Mouse (Mus musculus) fibroblast of lung, adult 2 months (primary cell): ENCODE measurements at regions not wholly inside any gene's neighbourhood (a gene's known extent, or its start where the extent isn't known, plus 50 kb on each side); places are given as distances from the start of the nearest gene placed in this dataset.

Experiments used
- DNase-seq: peaks from one replicate; pipeline ENCODE4 v3.0.0-alpha.2; 2011; ENCODE audit warnings: low read depth

DNA sequence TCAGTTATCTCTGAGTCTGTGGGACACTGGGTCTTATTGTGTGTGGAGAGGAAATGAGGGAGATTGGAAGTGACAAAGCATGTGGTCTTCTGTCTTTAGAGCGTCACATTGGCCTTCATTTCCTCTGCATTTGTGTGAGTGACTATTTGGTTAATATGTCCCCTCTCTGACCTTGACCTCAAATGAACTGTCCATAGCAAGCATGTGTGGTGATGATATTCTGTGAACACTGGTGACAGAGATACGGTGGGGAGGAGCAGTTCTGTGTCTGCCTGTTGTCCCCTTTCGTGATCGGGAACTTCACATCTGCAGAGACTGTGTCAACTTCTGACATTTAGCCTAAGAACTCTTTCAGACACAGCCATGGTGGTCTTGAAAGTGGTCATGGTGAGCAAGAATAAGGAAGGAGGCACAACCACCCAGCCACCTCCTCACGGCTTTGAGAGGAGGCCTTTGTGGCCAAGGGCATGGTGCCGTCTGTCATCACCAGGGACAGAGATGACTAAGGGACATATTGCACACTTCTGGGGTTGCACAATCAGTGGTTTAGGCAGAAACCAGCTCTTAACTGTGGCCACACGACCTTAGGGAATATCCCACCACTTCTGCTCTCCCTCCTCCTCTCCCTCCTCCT is 79.2 kb upstream of the Sulf2 start:
- no peak for DNase-seq

DNA sequence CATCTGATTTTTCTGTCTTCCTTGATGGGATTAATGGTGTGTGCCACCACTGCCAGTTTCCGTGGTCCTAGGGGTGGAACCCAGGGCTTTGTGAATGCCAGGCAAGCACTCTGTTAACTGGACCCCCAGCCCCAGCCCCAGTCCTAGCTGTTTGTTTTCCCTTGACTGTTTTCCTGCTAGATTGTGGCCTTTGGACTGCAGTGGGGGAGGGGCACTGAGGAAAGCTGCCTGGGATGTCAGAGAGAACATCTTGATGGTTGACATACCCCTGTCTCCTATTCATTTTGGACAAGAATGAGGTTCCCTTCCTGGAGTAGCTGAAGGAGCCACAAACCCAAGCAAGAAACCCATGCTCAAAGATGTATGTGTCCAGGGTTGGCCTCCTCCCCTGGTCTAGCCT is 77.8 kb upstream of the Sulf2 start:
- DNase-seq = no peak

DNA sequence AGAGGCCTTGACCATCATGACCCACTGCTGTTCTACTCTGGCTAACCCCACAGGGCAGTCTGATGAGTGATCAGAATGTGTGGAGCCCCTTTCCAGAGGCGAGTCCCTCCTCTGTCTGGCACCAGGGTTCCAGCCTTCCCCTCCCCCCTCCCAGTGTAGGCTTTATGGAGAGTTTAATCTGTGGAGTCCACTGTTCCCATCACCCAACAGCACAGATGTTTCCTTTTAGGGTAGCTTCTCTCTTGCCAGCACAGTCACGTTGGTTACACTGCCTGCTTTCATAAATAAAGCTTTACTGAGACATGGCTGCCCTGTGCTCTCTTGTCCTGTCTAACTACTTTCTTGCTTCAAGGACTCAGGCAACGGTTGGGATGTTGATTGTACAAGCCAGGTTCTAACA is 76.9 kb upstream of the Sulf2 start:
- no peak for DNase-seq

- DNase-seq = no peak
These were observed 75.2 kb upstream of the Sulf2 start for GRCm38 (mm10) chr2:166230617-166231016.

- DNase-seq = no peak
These were observed 72.9 kb upstream of the Sulf2 start for GRCm38 (mm10) chr2:166228356-166228755.

DNA sequence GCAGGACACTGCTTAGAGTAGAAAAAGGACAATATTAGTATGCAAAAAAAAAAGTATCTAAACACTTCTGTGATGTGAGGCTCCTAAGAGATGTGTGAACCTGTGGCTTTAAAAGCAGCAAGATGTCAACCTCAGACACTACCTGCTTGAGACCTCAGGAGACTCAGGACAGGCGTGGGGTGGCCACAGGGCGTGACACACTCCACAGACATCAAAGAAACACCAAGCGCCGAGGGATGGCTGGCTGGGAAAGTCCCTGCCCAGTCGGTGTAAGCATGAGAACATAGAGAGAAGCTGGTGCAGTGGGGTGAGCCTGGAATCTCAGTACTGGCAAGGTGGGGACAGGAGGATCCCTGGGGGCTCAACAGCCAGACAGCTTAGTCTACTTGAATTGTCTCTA is 72.0 kb upstream of the Sulf2 start:
- no peak for DNase-seq

DNA sequence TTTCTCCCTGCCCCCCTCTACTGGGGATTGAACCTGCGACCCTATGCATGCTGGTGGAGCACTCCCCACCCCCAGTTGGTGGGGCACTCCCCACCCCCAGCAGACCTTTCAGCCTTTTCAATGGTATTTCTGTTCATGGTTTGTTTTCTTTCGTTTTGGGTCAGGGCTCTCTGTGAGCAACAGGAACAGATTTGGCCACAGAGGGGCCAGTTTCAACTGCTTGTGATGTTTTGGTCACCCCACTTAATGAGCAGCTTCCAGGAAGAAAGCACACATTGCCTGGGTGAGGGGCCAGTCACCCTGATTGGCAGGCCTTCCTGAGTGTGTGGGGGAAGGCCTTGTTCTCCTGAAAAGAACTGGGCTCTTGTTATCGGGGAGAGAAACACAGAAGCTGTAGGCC is 71.5 kb upstream of the Sulf2 start:
- DNase-seq = no peak

DNA sequence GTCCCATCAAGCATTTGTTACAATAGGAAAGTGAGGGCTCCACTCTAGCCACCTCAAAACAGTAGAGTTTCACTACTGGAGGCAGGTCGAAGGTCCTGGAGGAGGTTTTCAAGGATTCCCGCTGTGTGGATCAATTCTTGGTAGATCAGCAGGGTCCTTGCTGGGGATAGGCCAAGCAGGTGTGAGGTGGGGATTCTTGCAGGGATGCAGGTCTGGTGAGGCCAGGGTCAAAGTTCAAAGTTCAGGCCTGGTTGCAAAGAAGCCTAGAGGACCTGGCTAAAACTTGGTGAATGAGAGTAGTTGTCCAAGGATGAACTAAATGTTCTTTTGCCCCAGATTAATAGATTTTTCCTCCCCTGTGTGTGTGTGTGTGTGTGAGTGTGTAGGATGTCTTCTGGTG is 70.9 kb upstream of the Sulf2 start:
- DNase-seq = no peak

DNA sequence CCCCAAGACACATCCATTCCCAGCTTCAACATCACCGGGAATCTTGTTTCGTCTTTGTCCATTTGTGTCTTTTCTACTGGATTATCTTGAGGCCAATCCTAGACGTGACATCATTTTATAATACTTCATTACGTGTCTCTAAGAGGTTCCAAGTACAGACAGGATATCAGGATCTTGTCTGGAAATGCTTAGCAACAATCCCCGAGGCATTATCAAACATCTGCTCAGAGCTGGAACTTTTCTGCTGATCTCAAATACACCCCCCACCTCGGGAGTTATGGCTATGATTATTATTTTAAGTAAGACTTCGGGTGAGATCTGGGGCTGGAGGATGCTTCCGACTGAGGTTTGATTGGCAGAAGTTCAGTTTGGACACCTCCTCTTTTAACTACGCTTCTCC is 69.9 kb upstream of the Sulf2 start:
- no peak for DNase-seq

DNA sequence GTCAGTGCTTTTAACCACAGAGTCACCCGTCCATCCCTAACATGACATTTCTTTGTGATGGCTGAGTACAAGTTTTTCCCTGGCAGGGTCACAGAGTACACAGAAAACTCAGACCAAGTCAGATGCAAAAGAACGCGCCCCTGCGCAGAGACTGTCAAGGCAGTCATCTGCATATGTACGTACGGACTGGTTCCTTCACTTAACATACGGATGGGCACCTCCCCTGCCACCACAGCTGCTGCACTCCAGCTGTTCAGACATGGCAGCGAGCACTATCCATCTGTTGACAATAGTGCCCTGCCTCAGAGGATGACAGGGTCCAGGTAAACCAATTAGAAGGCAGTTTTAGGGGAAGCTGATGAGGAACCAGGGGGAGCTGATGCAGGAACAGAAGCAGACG is 63.3 kb upstream of the Sulf2 start:
- DNase-seq = no peak

- no peak for DNase-seq
These were observed 61.0 kb upstream of the Sulf2 start for GRCm38 (mm10) chr2:166216512-166216865.

DNA sequence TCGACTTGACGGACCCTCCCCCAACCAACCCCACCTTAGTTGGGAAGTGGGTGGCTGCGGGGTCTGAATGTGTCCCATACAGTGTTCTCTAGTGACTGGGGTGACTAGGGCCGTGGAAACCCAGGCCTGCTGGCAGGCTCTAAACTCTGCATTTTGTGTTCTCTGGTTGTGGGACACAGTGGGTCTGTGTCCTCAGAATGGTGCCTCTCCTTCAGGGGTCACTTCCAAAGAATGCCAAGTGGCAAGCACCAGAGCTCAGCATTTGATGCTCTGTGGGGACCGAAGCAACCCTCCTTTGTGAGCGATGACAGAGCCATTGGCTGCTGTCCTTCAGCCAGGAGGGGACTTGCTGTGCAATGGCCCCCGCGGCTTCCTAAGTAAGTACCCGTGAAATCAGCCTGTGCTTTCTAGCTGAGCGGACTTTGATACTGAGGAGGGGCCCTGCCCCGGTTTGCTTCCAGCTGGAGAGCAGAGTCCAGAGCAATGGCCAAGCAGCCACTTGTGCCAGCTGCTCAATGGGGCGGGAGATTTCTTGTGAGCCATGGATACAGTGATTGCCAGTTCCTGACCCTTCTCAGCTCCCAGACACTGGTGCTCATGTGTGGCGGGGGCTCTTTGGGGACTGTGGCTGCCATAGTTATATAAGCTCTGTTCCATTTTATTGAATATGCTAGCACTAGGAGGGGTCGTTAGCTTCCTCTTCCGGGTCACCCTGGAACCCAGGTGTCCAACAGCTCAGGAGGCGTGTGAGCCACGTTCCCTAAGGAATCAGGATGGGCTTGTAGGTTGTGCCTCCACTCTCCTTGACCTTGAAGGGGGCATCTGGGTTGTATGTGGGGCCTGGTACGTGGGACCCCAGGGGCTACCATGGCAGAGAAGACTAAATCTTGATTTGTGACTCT is 60.4 kb upstream of the Sulf2 start:
- no peak for DNase-seq

DNA sequence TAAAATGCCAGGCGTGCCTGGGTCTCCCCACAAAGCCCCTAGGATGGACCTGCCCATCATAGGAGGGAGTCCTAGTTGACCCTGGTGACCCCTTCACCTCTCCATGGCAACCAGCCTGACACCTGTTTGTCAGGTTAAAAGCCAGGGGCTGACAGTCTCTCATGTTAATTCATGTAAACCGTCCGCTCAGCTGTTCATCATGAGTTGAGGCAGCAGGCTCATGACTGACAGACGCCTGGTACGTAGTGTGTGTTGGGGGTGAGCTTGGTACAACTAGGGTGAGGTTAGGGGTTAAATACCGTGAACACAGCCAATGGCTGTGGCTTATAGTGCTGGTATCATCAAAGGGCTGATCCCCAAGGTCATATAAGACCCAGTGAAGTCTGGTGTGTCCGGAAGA is 59.7 kb upstream of the Sulf2 start:
- DNase-seq = no peak

GRCm38 (mm10) chr2:166207145-166207508 is 51.7 kb upstream of the Sulf2 start:
- DNase-seq = no peak

- no peak for DNase-seq
These were observed 51.1 kb upstream of the Sulf2 start for GRCm38 (mm10) chr2:166206396-166207144.
